Mouse (Mus musculus): ENCODE results near the gene Brinp2. TPM values are rescaled to one million over a fixed set of nuclear protein-coding genes. Genes with fewer than 3 reads are reported as not detected.
A peak's percentile ranks its signal among the peaks of the same experiment; 100 is the strongest.

Gene Brinp2
- total and polyA plus RNA-seq, 3 experiments, result 0.20 to 0.25 (median 0.21) TPM

- Histone ChIP-seq H3K79me2 (replicated peaks; ENCODE audit: control insufficient read depth, insufficient read depth, low read length) (no peaks in the 10 kb centered on the region), H3K4me1 (ENCODE audit: control insufficient read depth, insufficient read depth, low read length) (no peaks in the 10 kb centered on the region), H3K36me3 (ENCODE audit: control insufficient read depth, insufficient read depth, low read length) (no peaks in the 10 kb centered on the region), H3K27ac (no peak overlapping the region), H3K4me3 (peak overlapping the region; percentile 32), H3K27me3 (ENCODE audit: control insufficient read depth, insufficient read depth, low read length) (no peaks in the 10 kb centered on the region), H3K9ac (ENCODE audit: low read depth, low read length) (no peak overlapping the region)
- WGBS, result 12% methylated on average over 28 of the region's 28 CpGs
- peak in 1 of 2 experiments; percentile 18 for DNase-seq
- TF ChIP-seq POLR2A (IDR thresholded peaks at IDR 0.05; ENCODE audit: insufficient read depth, low read depth, low read length) (no peak), CTCF (IDR thresholded peaks at IDR 0.05) (no peak), EP300 (IDR thresholded peaks at IDR 0.05; ENCODE audit: insufficient read depth, low read depth, low read length) (no peak)
- intact Hi-C loops (cut with DNase I), result no loop called here
Observed at GRCm38 (mm10) chr1:158355177-158356050, 712 bp downstream of the Brinp2 start.

GRCm38 (mm10) chr1:158353656-158354371, 2.3 kb downstream of the Brinp2 start:
- 65% methylated on average over 5 of the region's 5 CpGs for WGBS
- TF ChIP-seq EP300 (IDR thresholded peaks at IDR 0.05; ENCODE audit: insufficient read depth, low read depth, low read length) (no peak), POLR2A (IDR thresholded peaks at IDR 0.05; ENCODE audit: insufficient read depth, low read depth, low read length) (no peak), CTCF (IDR thresholded peaks at IDR 0.05) (no peak)
- intact Hi-C loops (cut with DNase I), result no loop called here
- Histone ChIP-seq H3K4me1 (ENCODE audit: control insufficient read depth, insufficient read depth, low read length) (no peaks in the 10 kb centered on the region), H3K36me3 (ENCODE audit: control insufficient read depth, insufficient read depth, low read length) (no peaks in the 10 kb centered on the region), H3K27me3 (ENCODE audit: control insufficient read depth, insufficient read depth, low read length) (no peaks in the 10 kb centered on the region), H3K9ac (ENCODE audit: low read depth, low read length) (no peak overlapping the region), H3K79me2 (replicated peaks; ENCODE audit: control insufficient read depth, insufficient read depth, low read length) (no peaks in the 10 kb centered on the region), H3K27ac (no peak overlapping the region), H3K4me3 (no peak overlapping the region)
- no peak for DNase-seq

- no peak overlapping the region for H3K4me3 ChIP-seq
- no peak overlapping the region for H3K27ac ChIP-seq
- no peaks in the 10 kb centered on the region for H3K4me1 ChIP-seq (ENCODE audit: control insufficient read depth, insufficient read depth, low read length)
- no peaks in the 10 kb centered on the region for H3K36me3 ChIP-seq (ENCODE audit: control insufficient read depth, insufficient read depth, low read length)
- H3K27me3 ChIP-seq (ENCODE audit: control insufficient read depth, insufficient read depth, low read length), result no peaks in the 10 kb centered on the region
- TF ChIP-seq POLR2A (IDR thresholded peaks at IDR 0.05; ENCODE audit: insufficient read depth, low read depth, low read length), result no peak
- TF ChIP-seq CTCF (IDR thresholded peaks at IDR 0.05), result peak; percentile 28
- no peak for TF ChIP-seq EP300 (IDR thresholded peaks at IDR 0.05; ENCODE audit: insufficient read depth, low read depth, low read length)
- H3K79me2 ChIP-seq (replicated peaks; ENCODE audit: control insufficient read depth, insufficient read depth, low read length), result no peaks in the 10 kb centered on the region
- intact Hi-C loops (cut with DNase I), result loop anchor here (10.0 kb wide), 1 partner anchor 312 kb away; no protein-coding TSS in a partner anchor
- H3K9ac ChIP-seq (ENCODE audit: low read depth, low read length), result no peak overlapping the region
- no peak for DNase-seq
- WGBS, result 53% methylated on average over 6 of the region's 6 CpGs
Observed at GRCm38 (mm10) chr1:158343243-158343714, 12.8 kb downstream of the Brinp2 start.

- 63% methylated on average over 2 of the region's 2 CpGs for WGBS
- H3K36me3 ChIP-seq (ENCODE audit: control insufficient read depth, insufficient read depth, low read length), result no peaks in the 10 kb centered on the region
- DNase-seq, result no peak
- H3K27me3 ChIP-seq (ENCODE audit: control insufficient read depth, insufficient read depth, low read length), result no peaks in the 10 kb centered on the region
- TF ChIP-seq POLR2A (IDR thresholded peaks at IDR 0.05; ENCODE audit: insufficient read depth, low read depth, low read length) (no peak), EP300 (IDR thresholded peaks at IDR 0.05; ENCODE audit: insufficient read depth, low read depth, low read length) (no peak), CTCF (IDR thresholded peaks at IDR 0.05) (no peak)
- H3K4me3 ChIP-seq, result no peak overlapping the region
- H3K27ac ChIP-seq, result no peak overlapping the region
- no peaks in the 10 kb centered on the region for H3K79me2 ChIP-seq (replicated peaks; ENCODE audit: control insufficient read depth, insufficient read depth, low read length)
- H3K4me1 ChIP-seq (ENCODE audit: control insufficient read depth, insufficient read depth, low read length), result no peaks in the 10 kb centered on the region
- intact Hi-C loops (cut with DNase I), result no loop called here
- H3K9ac ChIP-seq (ENCODE audit: low read depth, low read length), result no peak overlapping the region
Observed at GRCm38 (mm10) chr1:158328839-158329238, 27.3 kb downstream of the Brinp2 start.

- Histone ChIP-seq H3K9ac (ENCODE audit: low read depth, low read length) (no peak overlapping the region), H3K79me2 (replicated peaks; ENCODE audit: control insufficient read depth, insufficient read depth, low read length) (no peaks in the 10 kb centered on the region), H3K27ac (no peak overlapping the region), H3K27me3 (ENCODE audit: control insufficient read depth, insufficient read depth, low read length) (no peaks in the 10 kb centered on the region), H3K4me1 (ENCODE audit: control insufficient read depth, insufficient read depth, low read length) (no peaks in the 10 kb centered on the region), H3K36me3 (ENCODE audit: control insufficient read depth, insufficient read depth, low read length) (no peaks in the 10 kb centered on the region), H3K4me3 (no peak overlapping the region)
- DNase-seq, result no peak
- intact Hi-C loops (cut with DNase I), result no loop called here
- WGBS, result 65% methylated on average over 5 of the region's 5 CpGs
- no peak for TF ChIP-seq CTCF (IDR thresholded peaks at IDR 0.05)
- no peak for TF ChIP-seq EP300 (IDR thresholded peaks at IDR 0.05; ENCODE audit: insufficient read depth, low read depth, low read length)
- TF ChIP-seq POLR2A (IDR thresholded peaks at IDR 0.05; ENCODE audit: insufficient read depth, low read depth, low read length), result no peak
Observed at GRCm38 (mm10) chr1:158328126-158328525, 28.0 kb downstream of the Brinp2 start.

All from heart, adult 2 months (tissue).